Mouse (Mus musculus) T-helper 17 cell (primary cell): ENCODE data around the gene H2-T23.
"Not testable (repeated sequence)": the region's sequence is repeated elsewhere in the genome, so short reads cannot be mapped to it uniquely, and the experiment has no call there.

Source experiments
- in situ Hi-C, 2 experiments: fragments of 300-600 bp; cut with MboI, MseI; formaldehyde crosslinking; loops; 1 replicate in 1 of 2; 2 replicates in 1 of 2; pipeline ENCODE4 v1.15.1; 2025; ENCODE audit warnings: high pct_unique_total_duplicates in 2 of 2

H2-T23 gene

GRCm38 (mm10) chr17:36032351-36032875 is at the start of gene H2-T23:
Gene H2-T23, minus strand, starts transcription at chr17:36032855.
- in situ Hi-C loops: loop anchor here (5.0 kb wide), 2 partner anchors 35 to 80 kb away; no protein-coding TSS in a partner anchor

- in situ Hi-C loops: loop anchor here in 1 of 2 experiments (5.0 kb wide), 2 partner anchors 85 to 115 kb away; no protein-coding TSS in a partner anchor
Measured at GRCm38 (mm10) chr17:36081901-36082300, 49.2 kb upstream of the H2-T23 start.

- in situ Hi-C loops: loop anchor here in 1 of 2 experiments (10.0 kb wide), 1 partner anchor 126 kb away; no protein-coding TSS in a partner anchor
Measured at GRCm38 (mm10) chr17:36060829-36061228, 28.2 kb upstream of the H2-T23 start.

- in situ Hi-C loops: not testable (repeated sequence)
Measured at GRCm38 (mm10) chr17:36058362-36058761, 25.7 kb upstream of the H2-T23 start, which contains the start of gene Gm11127. Gene Gm11127, minus strand, starts transcription at chr17:36058371.

- in situ Hi-C loops: not testable (repeated sequence)
Measured at GRCm38 (mm10) chr17:36057927-36058326, 25.3 kb upstream of the H2-T23 start.

GRCm38 (mm10) chr17:36043286-36043685 is 10.6 kb upstream of the H2-T23 start:
- in situ Hi-C loops: no loop called here

GRCm38 (mm10) chr17:36042610-36043169 is 10.0 kb upstream of the H2-T23 start, which contains the start of the genes H2-T22 and Gm6034:
Gene H2-T22, minus strand, starts transcription at chr17:36042747.
Gene Gm6034, plus strand, starts transcription at chr17:36042961.
- in situ Hi-C loops: not testable (repeated sequence)

- in situ Hi-C loops: not testable (repeated sequence)
Measured at GRCm38 (mm10) chr17:36042055-36042454, 9.4 kb upstream of the H2-T23 start.

- in situ Hi-C loops: not testable (repeated sequence)
Measured at GRCm38 (mm10) chr17:36040604-36041003, 7.9 kb upstream of the H2-T23 start.

- in situ Hi-C loops: not testable (repeated sequence)
Measured at GRCm38 (mm10) chr17:36036126-36036525, 3.5 kb upstream of the H2-T23 start.

GRCm38 (mm10) chr17:36035010-36035638 is 2.5 kb upstream of the H2-T23 start:
- in situ Hi-C loops: not testable (repeated sequence)

- in situ Hi-C loops: loop anchor here (5.0 kb wide), 2 partner anchors 37 to 78 kb away; no protein-coding TSS in a partner anchor
Measured at GRCm38 (mm10) chr17:36034524-36034923, 1.9 kb upstream of the H2-T23 start.

GRCm38 (mm10) chr17:36031583-36032331 is 898 bp downstream of the H2-T23 start:
- in situ Hi-C loops: loop anchor here (5.0 kb wide), 2 partner anchors 34 to 81 kb away; no protein-coding TSS in a partner anchor

GRCm38 (mm10) chr17:36030703-36031582 is 1.7 kb downstream of the H2-T23 start:
- in situ Hi-C loops: loop anchor here (5.0 kb wide), 2 partner anchors 34 to 81 kb away; no protein-coding TSS in a partner anchor

GRCm38 (mm10) chr17:36030046-36030702 is 2.5 kb downstream of the H2-T23 start:
- in situ Hi-C loops: loop anchor here (5.0 kb wide), 2 partner anchors 33 to 82 kb away; no protein-coding TSS in a partner anchor

GRCm38 (mm10) chr17:36028879-36029619 is 3.6 kb downstream of the H2-T23 start:
- in situ Hi-C loops: loop anchor here in 1 of 2 experiments (10.0 kb wide), 1 partner anchor 1246 kb away; the partner anchor contains the start of gene H2-M3

- in situ Hi-C loops: loop anchor here in 1 of 2 experiments (10.0 kb wide), 1 partner anchor 1247 kb away; the partner anchor contains the start of gene H2-M3
Measured at GRCm38 (mm10) chr17:36027663-36028062, 5.0 kb downstream of the H2-T23 start.

- in situ Hi-C loops: loop anchor here in 1 of 2 experiments (10.0 kb wide), 1 partner anchor 1249 kb away; the partner anchor contains the start of gene H2-M3
Measured at GRCm38 (mm10) chr17:36025901-36026300, 6.8 kb downstream of the H2-T23 start.

GRCm38 (mm10) chr17:36025197-36025596 is 7.5 kb downstream of the H2-T23 start:
- in situ Hi-C loops: loop anchor here in 1 of 2 experiments (10.0 kb wide), 1 partner anchor 1250 kb away; the partner anchor contains the start of gene H2-M3
